Mouse (Mus musculus) heart, embryonic 12.5 days (tissue): ENCODE measurements around the gene Irf2bp1. TPM values are rescaled to one million over a fixed set of nuclear protein-coding genes. Genes with fewer than 3 reads are reported as not detected.

Experiments used
- ATAC-seq: fragments of 200-750 bp; cut with Nextera tagmentation; 2 replicates; pipeline ENCODE4 v1.8.0; 2017; ENCODE audit warnings: moderate TSS enrichment, moderate library complexity; ENCODE audit not compliant: insufficient number of reproducible peaks, low FRiP score
- H3K27ac ChIP-seq: fragments of 300-500 bp; sonication (generic); 2 replicates; pipeline ENCODE4 v1.5.1; 2016; ENCODE audit warnings: mild to moderate bottlenecking, moderate library complexity; ENCODE audit not compliant: poor library complexity, severe bottlenecking
- H3K27me3 ChIP-seq: fragments of 300-500 bp; sonication (generic); replicated peaks from 2 replicates; pipeline ENCODE4 v1.6.1; 2016; ENCODE audit warnings: mild to moderate bottlenecking, moderate library complexity
- H3K36me3 ChIP-seq: fragments of 300-500 bp; sonication (generic); 2 replicates; pipeline ENCODE4 v1.6.1; 2016; ENCODE audit warnings: mild to moderate bottlenecking, moderate library complexity
- H3K4me1 ChIP-seq: fragments of 300-500 bp; sonication (generic); replicated peaks from 2 replicates; pipeline ENCODE4 v1.6.1; 2016; ENCODE audit warnings: mild to moderate bottlenecking
- H3K4me2 ChIP-seq: fragments of 300-500 bp; sonication (generic); 2 replicates; pipeline ENCODE4 v1.6.1; 2016; ENCODE audit warnings: mild to moderate bottlenecking, moderate library complexity
- H3K4me3 ChIP-seq: fragments of 300-500 bp; sonication (generic); 2 replicates; pipeline ENCODE4 v1.5.1; 2016; ENCODE audit warnings: mild to moderate bottlenecking
- H3K9ac ChIP-seq: fragments of 300-500 bp; sonication (generic); 2 replicates; pipeline ENCODE4 v1.6.1; 2016; ENCODE audit warnings: mild to moderate bottlenecking, moderate library complexity
- H3K9me3 ChIP-seq: fragments of 300-500 bp; sonication (generic); replicated peaks from 2 replicates; pipeline ENCODE4 v1.6.1; 2016; ENCODE audit warnings: mild to moderate bottlenecking, moderate library complexity
- WGBS: fragments of 180-500 bp; shearing (Covaris S2); methylation state at CpG from one replicate; pipeline ENCODE4 v1.1.7; 2016; 5-methylcytosine and 5-hydroxymethylcytosine counted together
- polyA plus RNA-seq: library from polyadenylated mRNA; unstranded; fragments of >200 nt; fragmentation: Nextera tagmentation; extraction: Ambion mirVana; gene quantifications from 2 replicates; pipeline ENCODE4 v1.2.1, GENCODE M21; 2016

Gene Irf2bp1
- polyA plus RNA-seq, result 21.3 and 22.8 TPM in 2 replicates

DNA sequence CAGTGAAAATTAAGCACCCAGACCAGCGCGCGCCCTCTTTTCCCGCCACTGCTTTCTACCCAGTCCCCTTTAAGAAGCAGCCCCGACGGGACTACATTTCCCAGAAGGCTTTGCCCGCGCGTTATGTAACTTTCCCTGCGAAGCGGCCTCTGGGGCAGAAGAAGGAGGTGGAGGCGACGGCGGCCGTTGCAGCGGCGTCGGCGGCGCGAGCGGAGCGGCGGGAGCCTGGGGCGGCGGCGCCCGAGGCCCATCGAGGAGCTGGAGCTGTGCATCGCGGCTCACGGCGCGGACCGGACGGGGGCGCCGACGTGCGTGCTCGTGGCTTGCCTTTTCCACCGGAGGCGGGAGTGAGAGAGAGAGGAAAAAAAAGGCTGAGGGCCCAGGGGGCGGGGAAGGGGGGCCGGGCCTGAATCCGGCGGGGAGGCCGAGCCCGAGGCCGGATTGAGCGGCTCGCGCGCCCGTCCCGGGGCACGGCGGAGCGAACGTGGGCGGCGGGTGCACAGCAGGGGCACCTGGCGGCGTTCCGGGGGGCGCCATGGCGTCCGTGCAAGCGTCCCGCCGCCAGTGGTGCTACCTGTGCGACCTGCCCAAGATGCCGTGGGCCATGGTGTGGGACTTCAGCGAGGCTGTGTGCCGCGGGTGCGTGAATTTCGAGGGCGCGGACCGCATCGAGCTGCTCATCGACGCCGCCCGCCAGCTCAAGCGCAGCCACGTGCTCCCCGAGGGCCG lies at the start of gene Irf2bp1:
Gene Irf2bp1, plus strand, starts transcription at position 143 of the 729 bp plus-strand sequence.
- peaks cover 56% of the 10 kb centered on the region for H3K4me1 ChIP-seq

GRCm38 (mm10) chr7:18957569-18958383 lies 46.1 kb upstream of the Irf2bp1 start:
- Histone ChIP-seq H3K9ac (peak overlapping the region; percentile 76), H3K36me3 (no peaks in the 10 kb centered on the region), H3K27ac (0 out of 2 replicates have a peak overlapping the region, but pooled peaks have one; percentile 30), H3K4me3 (peak overlapping the region; percentile 67), H3K27me3 (peaks cover 52% of the 10 kb centered on the region), H3K9me3 (no peaks in the 10 kb centered on the region), H3K4me2 (peak overlapping the region; percentile 96), H3K4me1 (peaks cover 19% of the 10 kb centered on the region)
- ATAC-seq, result peak; percentile 81
- under 1% methylated on average over 107 of the region's 107 CpGs for WGBS

More for the DNA sequence above, at the start of gene Irf2bp1:
- no peaks in the 10 kb centered on the region for H3K27me3 ChIP-seq
- H3K9me3 ChIP-seq, result no peaks in the 10 kb centered on the region
- H3K36me3 ChIP-seq, result peaks cover 20% of the 10 kb centered on the region
- H3K9ac ChIP-seq, result peak within 1 kb of the TSS; percentile 97
- H3K4me3 ChIP-seq, result peak within 1 kb of the TSS; percentile 78
- H3K4me2 ChIP-seq, result peak within 1 kb of the TSS; percentile 99
- WGBS, result under 1% methylated on average over 87 of the region's 90 CpGs
- peak within 1 kb of the TSS; percentile 96 for H3K27ac ChIP-seq
- peak; percentile 66 for ATAC-seq

DNA sequence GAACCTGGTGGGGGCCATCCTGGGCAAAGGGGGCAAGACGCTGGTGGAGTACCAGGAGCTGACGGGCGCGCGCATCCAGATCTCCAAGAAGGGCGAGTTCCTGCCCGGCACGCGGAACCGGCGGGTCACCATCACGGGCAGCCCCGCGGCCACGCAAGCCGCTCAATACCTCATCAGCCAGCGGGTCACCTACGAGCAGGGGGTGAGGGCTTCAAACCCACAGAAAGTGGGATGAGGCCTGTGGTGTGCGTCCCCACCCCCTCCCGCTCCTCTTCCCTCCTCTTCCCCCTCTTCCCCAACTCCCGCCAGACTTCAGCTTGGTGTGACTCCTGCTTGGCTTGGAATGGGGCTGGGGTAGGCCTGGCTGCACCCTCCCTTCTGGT lies 45.5 kb upstream of the Irf2bp1 start:
- Histone ChIP-seq H3K9me3 (no peaks in the 10 kb centered on the region), H3K4me2 (peak overlapping the region; percentile 96), H3K27me3 (peaks cover 58% of the 10 kb centered on the region), H3K4me3 (peak overlapping the region; percentile 67), H3K9ac (peak overlapping the region; percentile 76), H3K4me1 (peaks cover 25% of the 10 kb centered on the region), H3K36me3 (no peaks in the 10 kb centered on the region), H3K27ac (peak overlapping the region; percentile 30; the same call in 1 of the 2 replicates)
- WGBS, result 1% methylated on average over 9 of the region's 21 CpGs
- 0 out of 2 replicates have a peak, but pooled peaks have one; percentile 14 for ATAC-seq

DNA sequence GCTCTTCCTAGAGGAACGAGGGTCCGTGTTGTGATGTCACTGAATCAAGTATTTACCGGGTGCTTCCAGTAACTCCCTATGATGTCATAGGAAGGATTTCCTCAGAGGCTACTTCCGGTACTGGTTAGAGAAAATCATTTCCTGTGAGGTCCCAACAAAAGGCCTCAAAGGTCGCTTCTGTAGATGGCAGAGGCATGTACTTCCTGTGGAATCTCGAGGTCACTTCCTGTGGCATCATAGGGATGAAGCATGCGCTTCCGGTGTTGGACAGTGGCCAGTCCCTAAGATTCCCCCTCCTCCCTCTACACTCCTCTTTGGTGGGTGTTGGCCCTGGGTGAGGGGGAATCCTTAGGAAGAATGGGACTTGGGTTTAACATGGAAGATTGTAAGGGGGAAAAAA lies 44.4 kb upstream of the Irf2bp1 start:
- H3K27ac ChIP-seq, result 0 out of 2 replicates have a peak overlapping the region, but pooled peaks have one; percentile 11
- peak; percentile 47 for ATAC-seq
- peaks cover 68% of the 10 kb centered on the region for H3K27me3 ChIP-seq
- H3K4me3 ChIP-seq, result no peak overlapping the region
- 38% methylated on average over 8 of the region's 8 CpGs for WGBS
- H3K36me3 ChIP-seq, result no peaks in the 10 kb centered on the region
- no peaks in the 10 kb centered on the region for H3K9me3 ChIP-seq
- H3K4me2 ChIP-seq, result peak overlapping the region; percentile 41
- no peak overlapping the region for H3K9ac ChIP-seq
- H3K4me1 ChIP-seq, result peaks cover 27% of the 10 kb centered on the region

GRCm38 (mm10) chr7:18962171-18962792 lies 41.6 kb upstream of the Irf2bp1 start:
- H3K27me3 ChIP-seq, result peaks cover 75% of the 10 kb centered on the region
- peaks cover 25% of the 10 kb centered on the region for H3K4me1 ChIP-seq
- H3K4me2 ChIP-seq, result peak overlapping the region; percentile 56
- H3K27ac ChIP-seq, result no peak overlapping the region
- ATAC-seq, result no peak
- peak overlapping the region; percentile 12 for H3K4me3 ChIP-seq
- 2% methylated on average over 17 of the region's 17 CpGs for WGBS
- no peak overlapping the region for H3K9ac ChIP-seq
- 0 out of 2 replicates have a peak, but pooled peaks cover 2% of the 10 kb centered on the region for H3K9me3 ChIP-seq
- H3K36me3 ChIP-seq, result no peaks in the 10 kb centered on the region

DNA sequence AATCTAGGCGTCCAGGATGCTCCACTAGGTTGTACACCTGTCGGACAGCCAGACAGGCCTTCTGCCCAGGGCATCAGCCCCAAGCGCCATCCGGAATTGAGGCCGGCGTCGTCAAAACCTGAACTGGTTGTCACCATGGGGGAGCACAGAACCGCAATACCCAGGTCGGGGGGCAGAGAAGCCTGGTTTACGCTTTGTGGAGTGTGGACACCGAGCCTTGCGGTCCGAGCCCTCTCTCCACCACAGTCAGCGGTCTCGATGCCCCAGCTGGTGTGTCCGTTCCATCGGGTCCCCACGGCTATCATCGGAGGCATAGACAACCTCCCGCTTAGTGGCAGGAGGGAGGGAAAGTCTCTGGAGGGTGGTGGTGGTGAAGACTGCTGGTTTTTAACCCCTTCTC lies 41.0 kb upstream of the Irf2bp1 start:
- Histone ChIP-seq H3K4me2 (peak overlapping the region; percentile 56), H3K4me3 (peak overlapping the region; percentile 12), H3K4me1 (peaks cover 20% of the 10 kb centered on the region), H3K27ac (no peak overlapping the region), H3K9me3 (0 out of 2 replicates have a peak, but pooled peaks cover 2% of the 10 kb centered on the region), H3K9ac (no peak overlapping the region), H3K36me3 (no peaks in the 10 kb centered on the region), H3K27me3 (peaks cover 75% of the 10 kb centered on the region)
- no peak for ATAC-seq
- WGBS, result under 1% methylated on average over 20 of the region's 20 CpGs

DNA sequence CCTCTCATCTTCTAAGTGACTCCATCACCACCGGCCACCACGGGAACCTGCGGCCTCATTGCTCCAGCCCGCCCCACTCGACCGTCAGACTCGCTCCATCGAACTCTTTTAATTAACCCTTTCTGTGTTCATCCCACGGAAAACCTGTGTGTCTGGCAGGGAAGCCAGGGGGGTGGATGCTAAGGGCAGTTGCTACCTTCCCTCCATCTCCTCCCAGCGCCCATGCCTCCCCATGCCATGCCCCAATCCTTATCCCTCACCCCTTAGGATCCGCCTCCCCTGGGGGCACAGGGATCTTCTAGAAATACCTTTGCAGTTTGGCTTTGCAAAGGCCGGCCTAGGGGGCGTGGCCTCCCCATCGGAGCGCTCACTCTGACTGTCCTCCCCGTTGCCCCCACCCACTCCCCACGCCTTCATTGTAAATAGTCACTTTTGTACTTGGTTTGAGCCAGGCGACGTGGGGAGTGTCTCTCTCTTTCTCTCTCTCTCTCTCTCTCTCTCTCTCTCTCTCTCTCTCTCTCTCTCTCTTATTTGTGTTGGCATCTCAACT lies 40.5 kb upstream of the Irf2bp1 start:
- Histone ChIP-seq H3K9ac (no peak overlapping the region), H3K4me1 (peaks cover 18% of the 10 kb centered on the region), H3K27me3 (peaks cover 73% of the 10 kb centered on the region), H3K27ac (no peak overlapping the region), H3K9me3 (0 out of 2 replicates have a peak, but pooled peaks cover 2% of the 10 kb centered on the region), H3K4me3 (peak overlapping the region; percentile 12; the same call in 1 of the 2 replicates), H3K4me2 (peak overlapping the region; percentile 56; the same call in 1 of the 2 replicates), H3K36me3 (no peaks in the 10 kb centered on the region)
- no peak for ATAC-seq
- WGBS, result under 1% methylated on average over 19 of the region's 19 CpGs

- no peaks in the 10 kb centered on the region for H3K36me3 ChIP-seq
- peaks cover 63% of the 10 kb centered on the region for H3K27me3 ChIP-seq
- peaks cover 15% of the 10 kb centered on the region for H3K4me1 ChIP-seq
- no peak for ATAC-seq
- H3K9ac ChIP-seq, result no peak overlapping the region
- H3K9me3 ChIP-seq, result 0 out of 2 replicates have a peak, but pooled peaks cover 2% of the 10 kb centered on the region
- H3K4me3 ChIP-seq, result no peak overlapping the region
- H3K4me2 ChIP-seq, result no peak overlapping the region
- no peak overlapping the region for H3K27ac ChIP-seq
- WGBS, result 72% methylated on average over 5 of the region's 5 CpGs
Observed at GRCm38 (mm10) chr7:18965312-18965711, 38.5 kb upstream of the Irf2bp1 start.

GRCm38 (mm10) chr7:18967603-18968002 lies 36.2 kb upstream of the Irf2bp1 start:
- Histone ChIP-seq H3K36me3 (no peaks in the 10 kb centered on the region), H3K4me3 (no peak overlapping the region), H3K4me1 (peaks cover 10% of the 10 kb centered on the region), H3K27ac (no peak overlapping the region), H3K9me3 (0 out of 2 replicates have a peak, but pooled peaks cover 2% of the 10 kb centered on the region), H3K27me3 (peaks cover 43% of the 10 kb centered on the region), H3K4me2 (no peak overlapping the region), H3K9ac (no peak overlapping the region)
- 9% methylated on average over 8 of the region's 8 CpGs for WGBS
- ATAC-seq, result no peak

GRCm38 (mm10) chr7:18970956-18971355 lies 32.9 kb upstream of the Irf2bp1 start:
- Histone ChIP-seq H3K4me2 (no peak overlapping the region), H3K27me3 (peaks cover 11% of the 10 kb centered on the region), H3K27ac (no peak overlapping the region), H3K4me3 (no peak overlapping the region), H3K4me1 (no peaks in the 10 kb centered on the region), H3K9ac (no peak overlapping the region), H3K36me3 (no peaks in the 10 kb centered on the region), H3K9me3 (no peaks in the 10 kb centered on the region)
- no peak for ATAC-seq
- WGBS, result 81% methylated on average over 3 of the region's 3 CpGs
